Mouse (Mus musculus) MEL-GATA-1-ER (cell line): ENCODE measurements around the gene Cd300c.
"Not testable (repeated sequence)": the region's sequence is repeated elsewhere in the genome, so short reads cannot be mapped to it uniquely, and the experiment has no call there.

Experiments
- DNase-seq: peaks from one replicate; pipeline ENCODE4 v3.0.0-alpha.2; 2012; ENCODE audit warnings: low read depth; ENCODE audit errors: extremely low read depth

Cd300c gene

GRCm38 (mm10) chr11:114968752-114969207 is at the start of gene Cd300c:
TSS of gene Cd300c (minus strand) at chr11:114969157.
- no peak for DNase-seq

DNA sequence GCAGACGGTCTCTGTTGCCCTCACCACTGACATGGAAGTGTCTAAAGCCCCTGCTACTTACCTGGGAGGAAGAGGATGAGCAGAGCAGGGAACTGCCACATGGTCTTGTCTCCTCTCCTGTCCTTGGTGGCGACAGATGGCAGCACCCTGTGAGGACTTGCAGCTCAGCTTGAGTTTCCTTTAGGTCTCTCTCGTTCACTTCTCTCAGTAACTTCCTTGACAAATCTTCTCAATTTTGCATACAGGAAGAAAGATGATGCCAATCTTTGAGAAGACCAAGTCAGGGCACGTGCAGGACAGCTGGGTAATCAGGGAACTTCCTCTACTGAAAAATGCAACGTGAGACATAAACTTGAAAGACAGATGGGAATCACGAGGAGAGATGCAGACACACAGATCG is 47.1 kb upstream of the Cd300c start, which contains the start of gene Cd300ld2:
Cd300ld2 (minus strand) TSS at position 101 of the 400 bp plus-strand sequence.
- not testable (repeated sequence) for DNase-seq

DNA sequence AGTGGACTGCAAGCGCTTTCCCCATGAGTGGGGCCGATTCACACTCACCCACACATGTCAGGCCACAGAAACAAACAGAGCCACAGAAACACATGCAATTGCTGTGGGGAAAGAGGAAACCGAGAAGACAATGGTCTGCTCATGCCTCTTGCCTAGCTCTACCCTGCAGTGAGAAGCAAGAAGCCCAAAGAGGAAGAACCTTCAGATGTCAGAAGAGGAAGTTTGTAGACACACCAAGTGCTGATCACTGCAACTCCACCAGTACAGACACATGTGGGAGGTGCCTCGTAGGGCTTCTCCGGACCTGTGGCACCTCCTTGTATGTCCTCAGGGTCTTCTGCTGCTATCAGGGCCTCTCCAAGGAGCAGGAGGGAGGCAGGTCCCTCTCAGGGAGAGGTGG is 35.1 kb upstream of the Cd300c start:
- DNase-seq, result no peak

DNA sequence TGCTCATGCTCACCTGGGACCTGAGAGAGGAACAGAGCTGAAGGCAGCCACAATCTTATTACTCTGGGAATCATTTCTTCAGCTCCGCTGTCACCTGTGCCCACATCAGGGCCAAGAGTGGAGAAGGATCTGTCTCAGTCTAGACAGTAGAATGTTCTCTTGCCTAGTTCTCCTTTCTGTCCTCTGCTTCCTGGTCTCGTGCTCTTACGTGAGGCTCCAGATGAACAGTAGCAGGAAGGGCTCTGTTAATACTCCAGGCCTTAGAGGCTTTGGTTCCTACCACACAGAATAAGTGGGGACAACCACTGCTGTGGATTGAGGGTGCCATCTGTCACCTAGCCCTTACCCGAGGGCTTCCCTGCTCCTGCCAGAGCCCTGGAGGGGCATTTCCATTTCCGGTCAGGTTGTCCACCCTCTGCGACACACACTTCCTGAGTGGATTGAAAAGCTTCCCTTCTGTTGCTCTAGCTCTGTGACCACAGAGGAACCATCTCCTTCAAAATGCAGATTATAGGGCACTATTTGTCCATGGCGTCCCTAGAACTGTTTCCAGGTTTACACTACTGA is 32.6 kb upstream of the Cd300c start, which contains the start of gene Cd300c2:
Cd300c2 (minus strand) TSS at position 407 of the 567 bp plus-strand sequence.
- DNase-seq, result no peak

DNA sequence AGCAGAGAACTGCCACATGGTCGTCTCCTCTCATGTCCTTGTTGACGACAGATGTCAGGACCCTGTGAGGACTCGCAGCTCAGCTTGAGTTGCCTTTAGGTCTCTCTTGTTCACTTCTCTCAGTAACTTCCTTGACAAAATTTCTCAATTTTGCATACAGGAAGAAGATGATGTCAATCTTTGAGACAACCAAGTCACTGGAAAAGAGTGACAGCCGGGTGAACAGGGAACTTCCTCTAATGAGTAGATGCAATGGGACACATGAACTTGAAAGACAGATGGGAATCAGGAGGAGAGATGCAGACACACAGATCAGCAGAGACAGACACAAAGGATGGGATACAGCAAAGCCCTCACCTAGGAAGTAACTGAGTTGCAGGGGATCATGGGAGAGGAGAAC is 20.8 kb upstream of the Cd300c start, which contains the start of gene Cd300ld:
Cd300ld (minus strand) TSS at position 130 of the 400 bp plus-strand sequence.
- no peak for DNase-seq

GRCm38 (mm10) chr11:114981866-114982265 is 12.9 kb upstream of the Cd300c start:
- no peak for DNase-seq

DNA sequence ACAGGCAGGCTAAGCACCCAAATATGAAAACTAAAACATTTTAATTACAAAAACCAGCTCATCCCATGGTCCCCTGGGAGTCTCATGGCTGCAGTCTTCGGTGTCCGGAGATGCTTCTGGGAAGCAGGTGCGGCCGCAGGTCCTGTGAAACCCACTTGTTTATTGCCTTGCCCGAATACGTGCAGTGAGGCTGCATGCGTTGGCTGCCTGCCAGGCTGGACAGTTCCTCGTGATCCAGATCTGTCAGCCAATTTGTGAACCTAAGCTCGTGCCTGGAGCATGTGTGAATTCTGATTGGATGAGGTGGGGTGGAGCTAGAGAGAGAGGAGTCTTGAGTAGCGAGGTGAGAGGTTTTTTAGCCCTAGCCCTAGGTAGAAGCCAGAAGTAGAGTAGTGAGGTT is 3.8 kb upstream of the Cd300c start:
- DNase-seq, result no peak

GRCm38 (mm10) chr11:114965182-114965828 is 3.7 kb downstream of the Cd300c start:
- no peak for DNase-seq

DNA sequence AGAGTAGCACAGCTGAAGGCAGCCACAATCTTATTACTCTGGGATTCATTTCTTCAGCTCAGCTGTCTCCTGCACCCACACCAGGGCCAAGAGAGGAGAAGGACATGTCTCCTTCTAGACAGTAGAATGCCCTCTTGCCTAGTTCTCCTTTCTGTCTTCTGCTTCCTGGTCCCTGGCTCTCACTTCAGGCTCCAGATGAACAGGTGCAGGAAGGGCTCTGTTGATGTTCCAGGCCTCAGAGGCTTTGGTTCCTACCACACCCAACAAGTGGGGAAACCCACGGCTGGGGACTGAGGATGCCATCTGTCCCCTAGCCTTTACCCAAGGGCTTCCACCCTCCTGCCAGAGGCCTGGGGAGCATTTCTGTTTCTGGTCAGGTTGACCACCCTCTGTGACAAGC is 8.6 kb downstream of the Cd300c start:
- no peak for DNase-seq

DNA sequence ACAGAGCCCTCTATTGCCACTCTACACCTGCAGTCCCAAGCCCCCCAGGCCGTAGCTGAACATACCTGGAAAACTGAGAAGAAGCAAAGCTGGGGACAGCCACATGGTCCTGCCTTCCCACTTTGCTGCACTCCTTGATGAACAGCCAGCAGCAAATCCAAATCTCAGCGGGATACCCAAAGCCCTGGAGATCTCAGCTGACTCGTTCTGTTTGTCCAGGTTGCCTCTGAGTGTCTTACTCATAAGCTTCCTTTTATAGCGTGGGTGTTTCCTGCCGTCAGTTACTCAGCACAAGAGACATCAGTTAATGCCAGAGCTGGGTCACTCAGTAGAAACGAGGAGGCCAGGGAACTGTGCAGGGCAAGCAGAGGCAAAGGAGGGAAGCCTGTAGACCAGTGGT is 34.8 kb downstream of the Cd300c start, which contains the start of gene Cd300lb:
Cd300lb (minus strand) TSS at position 243 of the 400 bp plus-strand sequence.
- no peak for DNase-seq

DNA sequence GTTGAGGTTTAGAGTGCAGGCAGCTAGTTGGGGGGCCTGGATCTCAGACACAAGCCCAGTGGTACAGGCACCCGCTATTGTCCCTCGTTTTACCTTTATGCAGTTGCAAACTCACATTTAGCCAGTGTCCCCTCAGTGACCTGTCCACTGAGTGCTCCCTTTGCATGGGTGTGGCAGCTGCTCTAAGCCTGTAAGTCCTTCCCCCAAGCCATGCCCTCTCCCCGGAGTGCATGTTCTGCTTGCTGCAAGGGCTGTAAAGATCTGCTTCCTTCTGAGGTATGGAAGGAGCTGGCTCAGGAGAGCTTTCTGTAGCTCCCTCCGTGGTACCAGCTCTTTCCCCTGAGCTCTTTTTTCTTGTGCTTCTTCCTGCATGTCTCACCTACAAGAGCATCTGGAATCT is 35.4 kb downstream of the Cd300c start:
- no peak for DNase-seq

GRCm38 (mm10) chr11:114931041-114931440 is 37.9 kb downstream of the Cd300c start:
- DNase-seq, result no peak

- DNase-seq, result no peak
Measured at GRCm38 (mm10) chr11:114929581-114929980, 39.4 kb downstream of the Cd300c start.

DNA sequence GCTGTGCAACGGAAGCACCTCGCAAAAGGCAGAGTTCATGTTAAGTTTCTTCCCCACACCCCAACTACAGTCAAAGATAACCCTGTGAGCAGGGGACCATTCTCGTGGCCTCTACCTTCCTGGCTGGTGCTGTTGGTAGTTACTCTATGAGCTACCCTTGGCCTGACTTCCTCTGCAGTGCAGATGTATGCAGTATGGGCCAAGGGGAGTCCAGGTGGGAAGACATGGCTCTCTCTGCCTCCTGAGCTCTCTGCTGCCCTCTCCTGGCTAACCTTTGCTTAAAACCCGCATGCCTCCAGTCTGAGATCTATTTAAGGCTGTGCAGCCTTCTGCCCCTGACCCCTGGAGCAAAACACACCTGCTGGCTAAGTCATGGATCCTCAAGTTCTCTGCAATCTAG is 45.0 kb downstream of the Cd300c start:
- no peak for DNase-seq

GRCm38 (mm10) chr11:114922439-114922838 is 46.5 kb downstream of the Cd300c start:
- no peak for DNase-seq

- DNase-seq, result no peak
Measured at GRCm38 (mm10) chr11:114917120-114917519, 51.8 kb downstream of the Cd300c start.

GRCm38 (mm10) chr11:114914978-114915377 is 54.0 kb downstream of the Cd300c start:
- DNase-seq, result no peak

GRCm38 (mm10) chr11:114912847-114913246 is 56.1 kb downstream of the Cd300c start:
- DNase-seq, result no peak

DNA sequence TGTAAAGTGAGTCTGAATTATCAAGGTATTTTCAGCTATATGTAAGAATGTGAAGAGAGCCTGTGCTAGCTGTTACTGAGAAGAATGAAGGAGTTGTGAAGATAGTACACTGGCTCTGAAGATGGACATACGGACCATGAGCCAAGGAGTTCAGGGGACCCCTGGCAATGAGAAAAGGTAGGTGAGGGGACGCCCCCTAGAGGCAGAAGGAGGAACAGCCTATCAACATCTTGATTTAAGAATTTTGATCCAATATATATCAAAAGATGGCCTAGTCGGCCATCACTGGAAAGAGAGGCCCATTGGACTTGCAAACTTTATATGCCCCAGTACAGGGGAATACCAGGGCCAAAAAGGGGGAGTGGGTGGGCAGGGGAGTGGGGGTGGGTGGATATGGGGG is 59.4 kb downstream of the Cd300c start:
- DNase-seq, result not testable (repeated sequence)

DNA sequence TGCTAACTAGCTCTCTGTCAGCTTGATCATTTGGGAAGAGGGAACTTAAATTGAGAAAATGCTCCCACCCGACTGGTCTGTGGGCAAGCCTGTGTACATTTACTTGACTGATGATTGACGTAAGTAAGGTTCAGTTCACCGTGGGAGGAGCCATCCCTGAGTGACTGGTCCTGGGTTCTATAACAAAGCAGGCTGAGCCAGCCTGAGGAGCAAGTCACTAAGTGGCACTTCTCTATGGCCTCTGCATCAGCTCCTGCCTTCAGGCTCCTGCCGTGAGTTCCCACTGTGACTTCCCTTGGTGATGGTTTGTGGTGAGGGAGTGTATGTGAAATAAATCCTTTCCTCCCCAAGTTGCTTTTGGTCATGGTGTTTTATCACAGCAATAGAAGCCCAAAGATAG is 60.9 kb downstream of the Cd300c start:
- no peak for DNase-seq

- no peak for DNase-seq
Measured at GRCm38 (mm10) chr11:114907567-114907966, 61.4 kb downstream of the Cd300c start.
